Mouse (Mus musculus) liver (tissue): ENCODE measurements around the gene Chst11.
A peak's percentile ranks its signal among the peaks of the same experiment; 100 is the strongest.

Source experiments
- DNase-seq: peaks from one replicate; pipeline ENCODE4 v3.0.0-alpha.2; 2020; ENCODE audit warnings: mixed read lengths

Chst11 gene

GRCm38 (mm10) chr10:82984950-82985699 is at the start of gene Chst11:
Gene Chst11 (plus strand): TSS chr10:82985498.
- peak; percentile 84 for DNase-seq

DNA sequence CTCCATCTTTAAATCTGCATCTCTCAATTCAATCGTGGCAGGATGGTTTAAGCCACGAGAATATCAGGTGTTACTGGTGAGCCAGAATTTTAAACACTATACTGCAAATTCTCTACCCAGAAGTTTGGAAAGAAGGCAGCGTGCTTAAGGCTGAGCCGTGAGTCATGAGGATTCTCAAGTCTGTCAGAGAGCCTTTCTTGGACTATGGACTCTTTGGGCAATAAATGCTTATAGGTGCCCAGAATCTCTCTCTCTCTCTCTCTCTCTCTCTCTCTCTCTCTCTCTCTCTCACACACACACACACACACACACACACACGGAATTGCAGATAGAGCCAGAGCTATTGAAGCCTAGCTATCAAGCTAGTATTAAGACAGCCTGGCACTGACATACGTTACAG is 49.5 kb upstream of the Chst11 start:
- no peak for DNase-seq

DNA sequence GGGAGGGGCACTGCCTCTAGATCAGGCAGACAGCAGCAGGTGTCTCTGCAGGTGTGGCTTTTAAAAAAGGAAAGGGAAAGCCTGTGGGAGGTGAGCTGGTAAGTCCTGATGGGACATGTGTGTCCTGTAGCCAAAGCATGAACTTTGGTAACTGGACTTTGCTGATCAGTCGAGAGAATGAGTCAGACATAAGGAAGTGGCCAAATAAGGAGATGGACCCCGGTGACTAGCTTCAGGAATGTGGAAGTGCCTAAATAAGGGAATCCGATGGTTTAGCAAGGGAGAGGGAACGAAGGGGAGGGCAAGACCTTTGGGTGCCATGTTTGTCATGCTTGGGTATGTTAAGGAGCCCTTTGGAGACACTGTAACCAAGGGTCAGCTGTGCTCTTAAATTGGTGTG is 31.9 kb upstream of the Chst11 start:
- no peak for DNase-seq

- DNase-seq = no peak
Observed at GRCm38 (mm10) chr10:82955117-82955516, 30.2 kb upstream of the Chst11 start.

- DNase-seq = no peak
Observed at GRCm38 (mm10) chr10:82958218-82958761, 27.0 kb upstream of the Chst11 start.

- no peak for DNase-seq
Observed at GRCm38 (mm10) chr10:82959316-82959715, 26.0 kb upstream of the Chst11 start.

GRCm38 (mm10) chr10:82961302-82961701 is 24.0 kb upstream of the Chst11 start:
- DNase-seq = peak; percentile 87

- DNase-seq = peak; percentile 26
Observed at GRCm38 (mm10) chr10:82962018-82962417, 23.3 kb upstream of the Chst11 start.

- no peak for DNase-seq
Observed at GRCm38 (mm10) chr10:82962472-82963020, 22.8 kb upstream of the Chst11 start.

GRCm38 (mm10) chr10:82964491-82964890 is 20.8 kb upstream of the Chst11 start:
- no peak for DNase-seq

DNA sequence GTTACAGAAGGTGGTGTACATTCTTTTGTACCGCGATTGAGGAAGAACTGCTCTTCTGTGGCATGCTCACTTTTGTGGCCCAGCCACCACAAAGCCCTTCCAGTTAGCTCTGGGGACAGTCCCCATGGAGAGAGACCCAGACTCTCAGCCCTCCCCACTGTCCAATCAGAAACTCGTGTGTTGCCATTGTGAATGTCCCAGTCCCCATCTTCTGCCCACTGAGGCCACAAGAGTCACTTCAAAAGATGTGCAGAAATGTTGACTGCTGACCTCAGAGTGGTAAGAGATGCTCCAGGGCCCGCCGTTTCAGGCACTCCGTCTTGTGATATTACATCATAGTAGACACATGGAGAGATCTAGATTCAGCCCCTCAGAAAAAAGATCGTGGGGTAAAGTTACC is 18.6 kb upstream of the Chst11 start:
- no peak for DNase-seq

DNA sequence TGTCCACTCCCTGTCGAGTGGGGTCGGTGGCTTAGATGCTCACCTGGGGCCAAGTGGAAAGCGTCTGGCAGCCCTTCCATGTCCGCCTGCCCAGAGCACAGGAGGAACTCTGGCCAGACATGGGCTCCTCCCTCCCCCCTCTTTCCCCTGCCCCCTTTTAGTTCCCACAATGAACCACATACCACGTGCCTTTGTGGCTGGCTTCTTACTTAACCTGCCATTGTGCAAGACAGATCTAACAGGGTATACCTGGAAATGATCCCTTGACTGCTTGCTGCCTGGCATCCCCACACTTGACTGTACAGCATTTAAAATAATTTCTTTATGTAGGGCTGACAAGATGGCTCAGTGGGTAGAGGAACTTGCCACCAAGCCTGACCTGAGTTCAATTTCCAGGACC is 15.7 kb upstream of the Chst11 start:
- no peak for DNase-seq

DNA sequence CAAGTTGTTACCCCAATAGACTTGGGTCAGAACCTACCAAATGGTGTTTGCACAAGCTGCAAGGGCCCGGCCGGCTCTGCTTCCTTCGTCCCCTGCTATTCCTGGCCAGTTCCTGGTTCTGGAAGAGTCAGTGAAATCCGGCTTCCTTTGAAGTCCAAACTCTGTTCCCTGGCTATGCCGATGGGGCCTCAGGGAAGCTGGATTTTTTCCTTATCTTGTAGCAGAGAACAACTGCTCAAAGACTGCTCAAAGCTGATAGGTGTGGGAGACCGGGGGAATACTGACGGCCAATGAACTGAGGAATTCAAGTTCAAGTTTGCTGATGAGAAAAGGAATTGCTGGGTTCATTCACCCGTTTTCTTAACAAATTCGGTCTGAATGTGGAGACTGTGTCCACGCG is 13.7 kb upstream of the Chst11 start:
- DNase-seq = no peak

GRCm38 (mm10) chr10:82974201-82974600 is 11.1 kb upstream of the Chst11 start:
- peak; percentile 67 for DNase-seq

DNA sequence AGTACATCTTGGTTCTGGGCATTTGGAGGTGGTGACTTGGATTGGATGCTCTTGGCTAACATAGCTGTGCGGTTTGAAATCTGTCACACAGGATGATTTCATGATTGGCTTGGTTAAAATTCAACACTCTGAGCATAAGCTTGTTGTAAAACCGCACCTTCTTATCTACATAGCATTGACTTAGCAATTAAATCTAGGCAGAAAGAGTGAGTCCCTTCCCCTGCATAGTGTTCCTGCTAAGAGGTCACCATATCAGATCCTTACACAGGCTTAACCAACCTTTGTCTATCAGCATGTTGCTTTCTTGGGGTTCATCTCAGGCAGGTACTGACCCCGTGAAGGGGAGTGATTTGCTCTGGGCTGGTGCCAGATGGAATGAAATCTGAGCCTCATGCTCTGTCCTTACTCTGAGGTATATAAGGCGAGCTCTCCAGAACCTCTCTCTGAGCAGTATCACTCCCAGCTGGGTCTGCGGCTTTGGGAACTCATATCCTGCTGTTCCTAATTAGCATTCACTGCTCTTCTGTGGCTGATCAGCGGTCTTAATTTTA is 10.6 kb upstream of the Chst11 start:
- DNase-seq = no peak

DNA sequence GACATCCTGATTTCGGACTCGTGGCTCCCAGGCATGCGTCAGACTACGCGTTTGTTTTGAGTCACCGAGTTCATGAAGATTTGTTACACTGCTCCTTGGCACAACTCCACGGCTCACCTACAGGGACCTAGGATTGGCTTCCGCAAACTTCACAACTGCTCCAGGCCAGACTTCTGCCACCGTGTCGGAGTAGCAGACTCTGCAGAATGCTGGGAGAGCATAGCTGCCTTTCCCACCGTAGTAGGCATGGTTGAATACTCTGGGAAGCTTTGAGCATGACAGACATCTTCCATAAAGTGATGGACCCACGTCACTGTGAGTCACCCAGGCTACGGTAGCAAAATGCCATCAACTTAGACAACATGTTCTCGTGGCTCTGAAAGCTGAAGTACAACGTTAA is 9.5 kb upstream of the Chst11 start:
- no peak for DNase-seq

DNA sequence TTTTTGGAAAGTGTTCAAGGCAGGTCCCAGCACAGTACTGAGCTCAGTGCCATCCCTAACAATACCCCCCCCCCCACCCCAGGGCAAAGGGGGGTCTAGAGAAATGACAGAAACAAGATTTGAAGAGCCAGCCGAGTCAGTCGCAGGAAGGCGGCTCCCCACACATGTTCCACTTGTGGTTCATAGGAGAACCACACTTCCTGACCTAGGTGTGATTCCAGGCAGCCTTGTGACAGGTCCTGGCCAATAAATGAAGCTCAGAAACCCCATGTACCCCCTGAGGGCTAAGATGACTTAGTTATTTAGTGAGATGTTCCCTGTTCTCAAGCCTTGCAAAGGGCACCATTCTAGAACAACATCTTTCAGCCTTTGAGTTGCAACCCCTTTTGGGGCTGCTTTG is 3.0 kb upstream of the Chst11 start:
- DNase-seq = no peak

GRCm38 (mm10) chr10:82985700-82986131 is 418 bp downstream of the Chst11 start:
- peak; percentile 81 for DNase-seq

DNA sequence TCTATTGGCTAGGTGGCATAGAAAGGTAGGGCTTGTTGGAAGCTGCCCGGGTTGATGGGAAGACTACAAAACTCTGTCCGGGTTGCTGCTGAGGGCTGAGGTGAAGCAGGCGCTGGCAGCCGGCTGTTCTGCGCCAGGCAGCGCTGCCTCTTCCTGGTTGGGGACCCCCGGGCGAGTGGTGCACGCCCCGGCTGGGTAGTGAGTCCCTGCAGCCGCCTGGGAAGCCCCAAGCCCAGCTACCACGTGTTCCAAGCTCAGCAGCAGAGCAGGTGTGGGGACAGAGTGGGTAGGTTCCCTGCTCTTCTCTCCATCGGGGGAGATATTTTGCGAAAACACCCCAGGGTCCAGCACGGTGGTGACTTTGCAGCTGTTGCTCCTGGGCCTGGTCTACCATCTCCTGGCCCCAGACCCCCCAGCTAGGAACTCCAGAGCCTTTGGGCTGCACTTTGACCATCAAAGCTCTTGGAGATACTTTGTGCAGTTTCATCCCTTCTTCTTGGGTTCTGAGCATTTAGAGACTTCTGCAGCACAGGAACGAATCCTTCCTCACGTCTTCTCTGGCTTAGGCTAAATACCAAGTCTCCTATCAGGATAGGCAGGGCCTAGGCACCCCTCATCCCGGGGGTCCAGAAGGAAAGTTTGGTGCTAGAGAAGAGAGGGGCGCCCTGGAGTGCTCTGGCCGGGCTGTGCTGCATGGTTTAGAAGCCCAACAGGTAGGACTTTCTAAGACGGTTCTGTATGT is 1.1 kb downstream of the Chst11 start:
- peak; percentile 52 for DNase-seq

DNA sequence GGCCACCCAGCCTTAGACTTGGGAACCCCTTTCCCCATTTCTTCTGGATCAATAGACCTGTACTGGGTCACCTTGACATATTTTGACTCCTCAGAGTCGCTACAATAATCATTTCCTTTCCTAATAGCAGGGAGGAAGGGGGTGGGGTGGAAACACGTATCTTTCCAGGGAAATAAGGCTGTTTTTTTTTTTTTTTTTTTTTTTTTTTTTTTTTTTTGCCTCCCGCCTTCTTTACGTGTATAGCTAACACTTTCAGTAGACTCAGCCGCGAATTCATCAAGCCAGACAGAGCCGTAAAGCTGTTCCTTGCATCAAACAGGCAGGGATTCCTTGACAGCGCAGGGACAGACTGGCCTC is 1.7 kb downstream of the Chst11 start:
- no peak for DNase-seq

GRCm38 (mm10) chr10:82987394-82987793 is 2.1 kb downstream of the Chst11 start:
- DNase-seq = no peak

DNA sequence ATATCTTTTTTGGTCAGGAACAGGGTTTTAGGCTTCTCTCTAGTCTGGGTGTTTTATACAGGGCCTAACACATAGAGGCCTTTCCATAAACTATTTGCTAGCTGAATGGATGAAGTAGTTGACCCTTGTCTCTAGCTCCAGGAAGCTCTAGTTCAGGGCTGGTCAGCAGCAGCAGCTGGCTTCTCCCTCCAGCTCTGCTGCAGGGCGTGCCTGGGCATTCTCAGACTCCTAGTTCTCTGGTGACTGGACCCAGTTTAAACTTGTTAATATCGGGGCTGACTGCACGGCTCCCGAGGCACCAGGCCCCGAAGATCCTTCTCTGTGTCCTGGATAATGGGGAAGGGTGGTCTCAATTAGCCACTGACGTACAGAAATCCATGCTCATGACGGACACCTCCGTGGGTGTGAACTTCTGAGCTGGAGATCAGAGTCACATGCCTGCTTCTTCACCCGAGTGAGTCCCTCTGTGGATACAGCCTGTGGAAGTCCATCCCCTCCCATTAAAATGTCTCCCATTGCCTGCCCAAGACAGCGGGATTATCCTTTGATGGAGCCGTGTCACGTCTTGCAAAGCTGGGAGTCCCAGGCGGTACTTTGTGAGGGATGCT is 4.2 kb downstream of the Chst11 start:
- no peak for DNase-seq

- no peak for DNase-seq
Observed at GRCm38 (mm10) chr10:82990918-82991317, 5.6 kb downstream of the Chst11 start.
